Mouse (Mus musculus) embryonic fibroblast, embryonic 13.5 days (primary cell): ENCODE results near the gene Adprhl1.

Experiments
- CTCF ChIP-seq: IDR thresholded peaks from 2 replicates; pipeline ENCODE4 v1.5.1; 2011; ENCODE audit warnings: mild to moderate bottlenecking, control low read depth, low read length, moderate library complexity, borderline replicate concordance; ENCODE audit not compliant: insufficient read depth
- POLR2A ChIP-seq: IDR thresholded peaks from 2 replicates; pipeline ENCODE4 v1.6.1; 2011; ENCODE audit warnings: low read depth, mild to moderate bottlenecking, control low read depth, low read length, moderate library complexity

DNA sequence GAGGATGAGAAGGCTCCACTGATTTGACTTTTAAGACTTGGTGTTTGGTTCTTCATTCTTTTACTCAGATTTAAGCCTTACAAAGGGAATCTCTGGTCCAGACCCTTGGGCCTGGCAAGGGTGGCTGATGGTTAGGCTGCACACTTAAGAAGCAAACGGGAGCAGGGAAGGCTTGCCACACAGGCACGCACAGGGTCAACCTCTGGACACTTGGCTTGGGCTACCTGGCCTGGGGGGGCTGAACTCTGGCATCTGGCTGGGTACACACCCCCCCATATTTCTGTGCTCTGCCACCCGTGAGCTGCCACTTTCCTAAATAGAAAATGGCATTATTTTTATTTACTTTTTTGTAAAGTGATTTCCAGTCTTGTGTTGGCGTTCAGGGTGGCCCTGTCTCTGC lies 79.2 kb downstream of the Adprhl1 start:
- no peak for TF ChIP-seq CTCF
- no peak for TF ChIP-seq POLR2A
